Mouse (Mus musculus): Measurements from ENCODE around the gene Kif17.

- TF ChIP-seq CTCF (IDR thresholded peaks at IDR 0.05; ENCODE audit: control insufficient read depth, insufficient read depth, insufficient replicate concordance, low read depth, low read length), result no peak
- TF ChIP-seq POLR2A (IDR thresholded peaks at IDR 0.05; ENCODE audit: control insufficient read depth, low read depth, low read length), result no peak
Observed at GRCm38 (mm10) chr4:138251819-138252218, 1.6 kb downstream of the Kif17 start.
